Comparison of ENCODE assay signal across 17 mouse cellular contexts in the genomic region with DNA sequence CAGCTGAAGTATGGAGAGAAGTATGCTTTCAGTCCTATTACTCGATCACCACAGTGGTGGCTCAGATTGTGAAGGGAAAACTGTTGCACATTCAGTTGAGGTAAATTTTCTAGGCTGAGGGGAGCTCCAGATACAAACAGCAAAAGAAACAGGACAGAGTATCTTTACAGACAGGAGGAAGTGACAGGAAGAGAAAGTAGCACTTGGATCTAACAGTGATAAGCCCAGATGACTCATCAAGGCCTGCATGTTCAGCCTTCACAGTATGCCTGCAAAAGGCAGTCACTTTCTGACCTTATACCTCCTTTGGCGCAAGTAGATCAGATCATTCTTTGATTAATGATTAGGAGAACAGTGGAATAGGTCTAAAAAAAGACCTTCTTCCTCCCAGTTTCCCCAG.
"Had no signal": no experiment of that assay in that cellular context is flagged by ENCODE, and none has a peak within 500 bp of the region (broad histone marks: within the 10 kb centered on the region; RNA-seq: fewer than 3 reads in every experiment).

No protein-coding gene starts in this region.

- H3K9me3 ChIP-seq: limb, embryonic 10.5 days; limb, embryonic 13.5 days; megakaryocyte, embryonic 14.5 days had no signal

- H3K36me3 ChIP-seq: limb, embryonic 10.5 days; limb, embryonic 13.5 days had no signal

- H3K9ac ChIP-seq: limb, embryonic 13.5 days; liver, embryonic 14.5 days; liver, postnatal 0 days; lung, embryonic 14.5 days had no signal

- H3K27me3 ChIP-seq: limb, embryonic 13.5 days; megakaryocyte, embryonic 14.5 days had no signal

- ATAC-seq: liver, postnatal 0 days had no signal

- H3K27ac ChIP-seq: limb, embryonic 10.5 days; limb, embryonic 13.5 days; liver, embryonic 14.5 days; macrophage; stomach, postnatal 0 days had no signal

- DNase-seq: kidney, postnatal 10 days; kidney, postnatal 36 days; layer of hippocampus, adult 9-11 months; liver, postnatal 0 days; lung, embryonic 14.5 days; midbrain, embryonic 14.5 days; thymus, adult 2 months; thymus, postnatal 14 days; thymus, postnatal 4 days had no signal

- H3K4me2 ChIP-seq: limb, embryonic 13.5 days; liver, embryonic 11.5 days; lung, embryonic 14.5 days; midbrain, embryonic 11.5 days had no signal

- H3K4me1 ChIP-seq: limb, embryonic 10.5 days; limb, embryonic 13.5 days had no signal

- H3K4me3 ChIP-seq: limb, embryonic 10.5 days; limb, embryonic 13.5 days; megakaryocyte, embryonic 14.5 days had no signal
